Mouse (Mus musculus) kidney, adult 2 months (tissue): ENCODE data around the gene Pink1.
"Not testable (repeated sequence)": the region's sequence is repeated elsewhere in the genome, so short reads cannot be mapped to it uniquely, and the experiment has no call there.

Experiments
- CTCF ChIP-seq: fragments of 200-500 bp; conservative IDR thresholded peaks from 2 replicates; pipeline ENCODE4 v1.5.1; 2011; ENCODE audit warnings: low read depth, mild to moderate bottlenecking, control low read depth, low read length, moderate library complexity, mixed read lengths; ENCODE audit not compliant: insufficient read depth, insufficient read length
- POLR2A ChIP-seq: fragments of 200-500 bp; IDR thresholded peaks from one replicate; pipeline ENCODE4 v1.6.1; 2011; ENCODE audit warnings: low read depth, low read length, control low read depth

DNA sequence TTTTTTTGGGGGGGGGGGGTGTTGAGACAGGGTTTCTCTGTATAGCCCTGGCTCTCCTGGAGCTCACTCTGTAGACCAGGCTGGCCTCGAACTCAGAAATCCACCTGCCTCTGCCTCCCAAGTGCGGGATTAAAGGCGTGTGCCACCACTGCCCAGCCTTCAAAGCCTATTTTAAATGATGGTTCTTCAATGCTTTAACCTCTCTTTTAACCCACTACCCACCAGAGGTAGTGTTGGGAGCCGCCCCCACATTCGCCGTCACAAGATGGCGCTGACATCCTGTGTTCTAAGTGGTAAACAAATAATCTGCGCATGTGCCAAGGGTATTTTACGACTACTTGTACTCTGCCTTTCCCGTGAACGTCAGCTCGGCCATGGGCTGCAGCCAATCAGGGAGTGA lies 1.0 kb upstream of the Pink1 start:
- TF ChIP-seq CTCF, POLR2A: not testable (repeated sequence)
